Mouse (Mus musculus): ENCODE measurements at regions not wholly inside any gene's neighbourhood (a gene's known extent, or its start where the extent isn't known, plus 50 kb on each side); places are given as distances from the start of the nearest gene placed in this dataset.
A peak's percentile ranks its signal among the peaks of the same experiment; 100 is the strongest.

GRCm38 (mm10) chr17:68057264-68057663, 53.3 kb upstream of the Arhgap28 start:
- DNase-seq (ENCODE audit: low spot score), result no peak

GRCm38 (mm10) chr17:68060455-68060854, 56.5 kb upstream of the Arhgap28 start:
- no peak for DNase-seq (ENCODE audit: low spot score)

DNA sequence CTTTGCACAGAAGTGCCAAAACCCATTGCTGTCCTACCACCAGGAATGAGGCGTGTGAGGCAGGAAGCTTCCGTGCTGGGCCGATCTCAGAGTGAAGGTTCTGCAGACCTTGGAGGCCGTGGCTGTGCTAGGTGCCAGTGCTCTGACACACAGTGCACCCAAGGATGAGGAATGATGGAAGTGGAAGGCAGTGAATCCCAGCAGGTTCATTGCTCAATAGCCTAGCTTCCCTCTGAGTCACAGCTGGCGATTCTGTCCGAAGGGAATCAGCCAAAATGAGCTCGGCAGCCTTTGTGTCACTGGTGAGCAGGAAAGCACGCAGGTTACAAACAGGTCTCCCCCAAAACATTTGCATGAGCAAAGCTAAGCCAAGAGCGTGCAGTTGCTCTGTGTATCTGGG, 61.8 kb upstream of the Arhgap28 start:
- no peak for DNase-seq (ENCODE audit: low spot score)

- no peak for DNase-seq (ENCODE audit: low spot score)
Measured at GRCm38 (mm10) chr17:68066204-68066603, 62.3 kb upstream of the Arhgap28 start.

GRCm38 (mm10) chr17:68069008-68069407, 65.1 kb upstream of the Arhgap28 start:
- no peak for DNase-seq (ENCODE audit: low spot score)

DNA sequence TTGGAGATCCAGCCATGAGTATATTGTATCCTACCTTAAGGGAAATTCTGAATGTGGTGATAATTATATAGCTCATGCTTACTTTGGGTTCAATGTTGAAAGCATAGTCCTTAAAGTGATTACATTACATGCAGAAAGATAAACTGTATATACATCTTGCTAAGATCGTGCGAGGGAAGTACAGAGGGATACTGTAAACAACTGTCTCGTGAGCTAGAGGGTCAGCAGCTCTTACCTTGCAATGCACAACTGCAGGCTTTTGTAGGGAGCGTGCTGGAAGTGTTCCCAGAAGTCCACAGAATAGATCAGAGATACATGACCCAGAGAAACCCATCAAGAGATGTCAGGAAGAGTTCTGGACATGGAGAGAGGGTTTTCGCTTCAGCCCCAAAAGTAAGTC, 65.6 kb upstream of the Arhgap28 start:
- no peak for DNase-seq (ENCODE audit: low spot score)

DNA sequence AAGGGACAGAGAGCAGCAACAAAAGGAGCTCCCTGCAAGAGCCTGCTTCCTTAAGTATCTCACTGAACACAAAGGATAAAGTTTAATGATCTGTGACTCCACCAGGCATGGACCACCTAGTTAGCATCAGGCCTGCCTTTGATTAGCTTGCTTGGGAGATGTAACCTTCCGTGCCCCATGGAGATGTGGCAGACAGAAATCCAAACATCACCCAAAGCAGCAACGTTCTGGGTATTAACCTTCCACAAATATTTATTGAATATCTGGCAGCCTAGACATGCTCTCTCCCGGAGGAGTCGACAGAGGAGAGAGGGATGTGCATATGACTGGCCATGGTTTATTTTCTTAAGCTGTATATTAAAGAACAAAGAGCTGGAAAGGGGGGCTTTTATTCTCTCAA, 67.6 kb upstream of the Arhgap28 start:
- DNase-seq (ENCODE audit: low spot score), result peak; percentile 23

GRCm38 (mm10) chr17:68075712-68076111, 71.8 kb upstream of the Arhgap28 start:
- DNase-seq (ENCODE audit: low spot score), result no peak

GRCm38 (mm10) chr17:68078709-68079108, 74.8 kb upstream of the Arhgap28 start:
- DNase-seq (ENCODE audit: low spot score), result no peak

DNA sequence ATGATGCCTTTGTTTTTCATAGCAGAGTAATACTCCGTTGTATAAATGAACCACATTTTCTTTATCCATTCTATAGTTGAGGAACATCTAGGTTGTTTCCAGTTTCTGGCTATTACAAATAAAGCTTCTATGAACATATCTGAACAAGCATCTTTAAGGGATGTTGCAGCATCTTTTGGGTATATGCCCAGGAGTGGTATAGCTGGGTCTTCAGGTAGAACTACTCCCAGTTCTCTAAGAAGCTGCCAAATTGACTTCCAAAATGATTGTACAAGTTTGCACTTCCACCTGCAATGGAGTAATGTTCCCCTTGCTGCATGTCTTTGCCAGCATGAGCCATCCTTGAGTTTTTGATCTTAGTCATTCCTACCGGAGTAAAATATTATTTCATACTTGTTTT, 80.5 kb upstream of the Arhgap28 start:
- DNase-seq (ENCODE audit: low spot score), result no peak

- no peak for DNase-seq (ENCODE audit: low spot score)
Measured at GRCm38 (mm10) chr17:68087149-68087548, 83.2 kb upstream of the Arhgap28 start.

- no peak for DNase-seq (ENCODE audit: low spot score)
Measured at GRCm38 (mm10) chr17:68089179-68089578, 85.3 kb upstream of the Arhgap28 start.

DNA sequence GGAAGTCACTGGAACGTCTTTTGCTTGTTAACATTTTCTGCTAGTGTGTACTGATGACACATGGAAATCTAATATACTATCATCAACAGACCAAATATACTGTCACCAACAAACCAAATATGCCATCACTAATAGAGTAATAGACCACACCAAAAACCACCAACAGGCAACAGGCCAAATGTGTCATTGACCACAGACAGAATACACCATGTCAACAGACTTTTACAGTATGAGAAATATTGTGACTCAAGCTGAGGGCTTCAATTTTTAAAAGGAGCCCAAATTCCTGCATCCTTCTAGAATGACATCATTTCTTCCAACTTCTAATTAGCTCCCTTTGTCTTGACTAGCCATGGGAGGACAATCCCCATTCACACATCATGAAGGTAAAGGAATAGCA, 85.9 kb upstream of the Arhgap28 start:
- no peak for DNase-seq (ENCODE audit: low spot score)

DNA sequence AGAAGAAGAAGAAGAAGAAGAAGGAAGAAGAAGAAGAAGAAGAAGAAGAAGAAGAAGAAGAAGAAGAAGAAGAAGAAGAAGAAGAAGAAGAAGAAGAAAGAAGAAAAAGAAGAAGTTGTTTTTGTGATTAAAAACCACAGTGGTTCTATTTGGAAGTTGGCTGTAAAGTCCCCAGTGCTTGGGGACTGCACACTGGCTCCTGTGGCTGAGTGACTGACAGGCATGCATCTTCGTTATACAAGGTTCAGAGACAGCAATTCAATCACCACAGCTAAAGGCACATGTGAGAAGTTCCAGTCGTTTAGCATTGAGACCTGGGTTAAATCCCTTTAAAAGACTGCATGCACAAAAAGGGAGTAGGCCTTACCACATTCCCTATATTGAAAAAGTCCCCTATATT, 93.1 kb upstream of the Arhgap28 start:
- no peak for DNase-seq (ENCODE audit: low spot score)

DNA sequence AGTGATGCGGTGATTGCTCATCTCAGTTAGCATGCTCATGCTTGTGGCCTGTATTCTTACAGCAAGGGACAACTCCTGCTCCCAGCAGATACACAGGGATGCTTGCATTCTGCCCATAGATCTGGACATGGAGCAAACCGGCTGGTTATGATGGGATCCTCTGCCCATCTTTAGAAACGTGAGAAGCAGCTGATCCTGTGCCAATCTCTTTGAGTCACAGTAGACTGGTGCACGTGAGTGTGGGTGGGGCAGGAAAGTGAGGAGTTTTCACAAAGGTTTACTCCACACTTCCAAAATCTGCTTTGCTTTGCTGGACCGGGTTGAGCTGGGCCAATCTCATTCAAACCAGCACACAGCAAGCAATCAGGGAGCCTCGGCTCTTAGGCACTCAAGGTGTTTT, 93.5 kb upstream of the Arhgap28 start:
- DNase-seq (ENCODE audit: low spot score), result no peak

DNA sequence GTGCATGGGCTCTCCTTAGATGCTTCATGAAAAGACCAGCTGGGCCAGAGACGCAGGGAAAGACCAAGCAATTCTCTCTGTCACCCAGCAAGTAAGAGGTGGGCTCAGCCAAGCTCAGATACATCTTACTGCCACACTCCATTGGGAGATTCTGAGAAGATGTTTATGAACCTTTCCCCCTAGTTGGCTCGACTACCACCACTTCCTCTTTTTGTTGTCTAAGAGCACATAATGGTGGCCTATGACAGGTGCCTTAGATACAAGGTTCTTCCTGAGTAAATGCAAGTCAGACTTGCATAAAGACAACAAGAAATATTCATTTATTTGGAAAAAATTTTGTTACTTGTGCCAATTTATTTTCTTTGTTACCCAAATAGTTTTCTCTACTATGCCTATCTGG, 96.2 kb upstream of the Arhgap28 start:
- no peak for DNase-seq (ENCODE audit: low spot score)

GRCm38 (mm10) chr17:68103346-68103745, 99.4 kb upstream of the Arhgap28 start:
- no peak for DNase-seq (ENCODE audit: low spot score)

GRCm38 (mm10) chr17:68106366-68106765, 102.4 kb upstream of the Arhgap28 start:
- DNase-seq (ENCODE audit: low spot score), result no peak

- DNase-seq (ENCODE audit: low spot score), result no peak
Measured at GRCm38 (mm10) chr17:68107875-68108274, 104.0 kb upstream of the Arhgap28 start.

DNA sequence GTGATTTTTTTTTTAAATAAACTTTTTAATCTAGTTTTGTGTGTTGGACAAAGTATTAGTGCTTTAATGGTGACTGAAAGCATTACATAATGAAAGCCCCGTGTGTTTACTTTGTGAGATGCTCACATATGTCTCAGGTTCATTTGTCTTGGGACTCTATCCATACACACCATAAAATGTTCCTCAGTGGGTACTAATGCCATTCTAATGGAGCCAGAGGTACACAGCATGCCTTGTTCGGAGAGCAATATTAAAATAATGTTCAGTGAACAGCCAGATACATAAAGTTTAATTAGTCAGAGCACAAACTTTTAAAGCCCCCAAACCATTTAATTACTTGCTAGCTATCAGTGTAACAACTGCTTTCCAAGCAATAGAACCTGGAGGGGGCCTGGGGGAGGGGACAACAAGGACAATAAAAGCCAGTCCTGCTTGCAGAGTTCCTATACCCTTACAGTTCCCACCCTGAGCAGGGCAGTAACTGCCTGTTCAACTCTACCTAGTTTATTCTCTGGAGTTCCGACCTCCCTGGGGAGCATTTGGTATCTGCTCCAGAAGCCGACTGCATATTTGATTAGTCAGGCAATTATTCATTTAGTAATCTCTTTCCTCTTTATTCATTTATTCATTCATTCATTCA, 108.0 kb upstream of the Arhgap28 start:
- no peak for DNase-seq (ENCODE audit: low spot score)

- DNase-seq (ENCODE audit: low spot score), result no peak
Measured at GRCm38 (mm10) chr17:68112763-68113330, 108.9 kb upstream of the Arhgap28 start.

- DNase-seq (ENCODE audit: low spot score), result no peak
Measured at GRCm38 (mm10) chr17:68115599-68115998, 111.7 kb upstream of the Arhgap28 start.

DNA sequence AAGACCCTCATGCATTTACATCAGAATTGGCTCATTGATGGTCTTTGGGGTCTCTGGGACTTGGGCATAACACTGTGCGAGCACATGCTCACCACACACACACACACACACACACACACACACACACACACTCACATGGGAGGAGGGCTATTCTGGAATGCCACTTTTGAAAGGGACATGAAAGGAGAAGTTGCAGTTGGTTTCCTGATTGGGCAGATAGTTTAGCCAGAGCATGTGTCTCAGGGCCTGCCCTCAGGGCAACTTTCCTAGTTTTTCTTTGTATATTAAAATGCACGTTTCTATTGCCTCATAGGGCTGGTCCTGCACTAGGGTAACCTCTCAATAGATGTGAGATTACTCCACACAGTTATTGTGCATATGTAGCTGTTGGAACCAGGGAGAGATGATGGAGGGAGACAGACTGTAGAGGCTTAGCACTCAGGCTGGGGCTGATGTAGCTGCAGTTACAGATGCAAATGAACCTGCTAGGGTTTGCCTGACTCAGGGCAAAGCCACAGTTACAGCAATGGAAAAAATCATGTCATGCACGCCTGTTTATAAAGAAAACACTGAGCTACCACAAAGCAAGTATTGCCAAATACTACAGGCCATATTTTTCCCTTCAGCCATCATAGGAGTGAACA, 115.3 kb upstream of the Arhgap28 start:
- no peak for DNase-seq (ENCODE audit: low spot score)

DNA sequence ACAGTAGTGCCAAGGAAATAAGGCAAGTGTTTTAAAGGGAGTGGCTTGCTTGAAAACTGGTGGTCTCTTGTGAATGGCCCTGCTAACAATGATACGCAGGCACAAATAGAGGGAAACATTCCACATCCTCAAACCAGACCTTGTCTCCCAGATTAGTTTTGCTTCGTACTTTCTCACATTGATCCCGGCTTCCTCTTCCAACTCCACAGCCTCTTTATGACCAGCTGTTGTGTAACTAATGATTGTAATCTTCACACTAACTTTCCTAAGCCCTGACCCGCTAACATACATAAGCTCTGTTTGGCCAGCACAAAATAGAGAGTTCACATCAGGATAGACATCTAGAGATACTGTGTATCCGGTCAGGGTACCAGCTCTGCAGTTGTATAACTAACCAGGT, 116.3 kb upstream of the Arhgap28 start:
- DNase-seq (ENCODE audit: low spot score), result no peak

Data from retina, embryonic 14.5 days (tissue).